Mouse (Mus musculus): ENCODE results near the gene Tmem51.

- TF ChIP-seq CTCF (IDR thresholded peaks at IDR 0.05; ENCODE audit: low read depth) (peak; percentile 80), EP300 (optimal IDR thresholded peaks at IDR 0.05) (no peak)
Observed at GRCm38 (mm10) chr4:142083762-142084130, 358 bp downstream of the Tmem51 start.

Measured in stomach, postnatal 0 days (tissue).